Mouse (Mus musculus) liver, embryonic 11.5 days (tissue): ENCODE measurements around the gene Ppm1n. TPM values are rescaled to one million over a fixed set of nuclear protein-coding genes. Genes with fewer than 3 reads are reported as not detected.

Source experiments
- ATAC-seq: fragments of 200-750 bp; cut with Nextera tagmentation; replicated peaks from 2 replicates; pipeline ENCODE4 v1.8.0; 2017; ENCODE audit warnings: moderate number of reproducible peaks, mild to moderate bottlenecking, moderate TSS enrichment, moderate library complexity; ENCODE audit not compliant: low FRiP score
- DNase-seq: peaks from one replicate; pipeline ENCODE4 v3.0.0-alpha.2; 2017; ENCODE audit warnings: low spot score
- H3K27ac ChIP-seq: fragments of 300-500 bp; sonication (generic); 2 replicates; pipeline ENCODE4 v1.5.1; 2014; ENCODE audit warnings: mild to moderate bottlenecking, low read depth, low read length, control low read depth
- H3K27me3 ChIP-seq: fragments of 300-500 bp; sonication (generic); replicated peaks from 2 replicates; pipeline ENCODE4 v1.6.1; 2014; ENCODE audit warnings: low read length, mixed read lengths; ENCODE audit not compliant: control insufficient read depth, insufficient read depth
- H3K36me3 ChIP-seq: fragments of 300-500 bp; sonication (generic); 2 replicates; pipeline ENCODE4 v1.6.1; 2014; ENCODE audit warnings: mild to moderate bottlenecking, low read length, moderate library complexity, mixed read lengths; ENCODE audit not compliant: control insufficient read depth, insufficient read depth
- H3K4me1 ChIP-seq: fragments of 300-500 bp; sonication (generic); replicated peaks from 2 replicates; pipeline ENCODE4 v1.6.1; 2014; ENCODE audit warnings: low read length, mixed read lengths; ENCODE audit not compliant: control insufficient read depth, insufficient read depth
- H3K4me2 ChIP-seq: fragments of 300-500 bp; sonication (generic); 2 replicates; pipeline ENCODE4 v1.6.1; 2014; ENCODE audit warnings: mild to moderate bottlenecking, control low read depth, moderate library complexity
- H3K4me3 ChIP-seq: fragments of 300-500 bp; sonication (generic); 2 replicates; pipeline ENCODE4 v1.5.1; 2014; ENCODE audit warnings: low read depth, low read length, control low read depth
- H3K9ac ChIP-seq: fragments of 300-500 bp; sonication (generic); 2 replicates; pipeline ENCODE4 v1.6.1; 2014; ENCODE audit warnings: low read depth, low read length, control low read depth
- H3K9me3 ChIP-seq: fragments of 300-500 bp; sonication (generic); 2 replicates; pipeline ENCODE4 v1.6.1; 2016; ENCODE audit warnings: low read length, inconsistent platforms, mixed read lengths; ENCODE audit not compliant: control insufficient read depth
- WGBS: fragments of 180-500 bp; shearing (Covaris S2); extraction: QIAGEN DNeasy Blood & Tissue Kit; methylation state at CpG from one replicate; pipeline ENCODE4 v1.1.7; 2014; 5-methylcytosine and 5-hydroxymethylcytosine counted together
- polyA plus RNA-seq: library from polyadenylated mRNA; unstranded; fragments of >200 nt; fragmentation: Nextera tagmentation; extraction: Ambion mirVana; gene quantifications from 2 replicates; pipeline ENCODE4 v1.2.1, GENCODE M21; 2014

Ppm1n gene
- polyA plus RNA-seq, 1 experiment from 2014 or later = not detected

DNA sequence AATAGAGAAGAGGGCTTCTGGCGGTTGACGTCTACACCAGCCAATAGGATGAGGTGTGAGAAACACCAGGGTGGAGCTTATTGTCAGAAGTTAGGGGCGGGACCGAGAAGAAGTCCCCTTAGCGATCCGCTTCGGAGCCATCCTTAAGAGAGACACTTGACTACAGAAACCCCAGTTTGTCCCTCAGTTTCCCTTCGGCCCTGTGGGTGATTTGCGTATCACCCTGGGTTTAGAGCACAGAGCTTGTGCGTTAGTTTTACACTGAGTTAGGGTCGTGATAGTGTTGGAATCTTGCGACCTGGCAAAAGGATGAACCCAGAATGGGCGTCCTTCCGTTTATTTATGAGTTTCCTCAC lies 51.1 kb downstream of the Ppm1n start:
- peak overlapping the region; percentile 63 for H3K27ac ChIP-seq
- H3K4me2 ChIP-seq = peak overlapping the region; percentile 87
- H3K4me1 ChIP-seq = peaks cover 27% of the 10 kb centered on the region
- peaks cover 3% of the 10 kb centered on the region; the same call in 1 of the 2 replicates for H3K36me3 ChIP-seq
- under 1% methylated on average over 14 of the region's 14 CpGs for WGBS
- no peaks in the 10 kb centered on the region for H3K9me3 ChIP-seq
- H3K9ac ChIP-seq = peak overlapping the region; percentile 71
- no peaks in the 10 kb centered on the region for H3K27me3 ChIP-seq
- ATAC-seq = no peak
- peak overlapping the region; percentile 72 for H3K4me3 ChIP-seq
- DNase-seq = no peak

DNA sequence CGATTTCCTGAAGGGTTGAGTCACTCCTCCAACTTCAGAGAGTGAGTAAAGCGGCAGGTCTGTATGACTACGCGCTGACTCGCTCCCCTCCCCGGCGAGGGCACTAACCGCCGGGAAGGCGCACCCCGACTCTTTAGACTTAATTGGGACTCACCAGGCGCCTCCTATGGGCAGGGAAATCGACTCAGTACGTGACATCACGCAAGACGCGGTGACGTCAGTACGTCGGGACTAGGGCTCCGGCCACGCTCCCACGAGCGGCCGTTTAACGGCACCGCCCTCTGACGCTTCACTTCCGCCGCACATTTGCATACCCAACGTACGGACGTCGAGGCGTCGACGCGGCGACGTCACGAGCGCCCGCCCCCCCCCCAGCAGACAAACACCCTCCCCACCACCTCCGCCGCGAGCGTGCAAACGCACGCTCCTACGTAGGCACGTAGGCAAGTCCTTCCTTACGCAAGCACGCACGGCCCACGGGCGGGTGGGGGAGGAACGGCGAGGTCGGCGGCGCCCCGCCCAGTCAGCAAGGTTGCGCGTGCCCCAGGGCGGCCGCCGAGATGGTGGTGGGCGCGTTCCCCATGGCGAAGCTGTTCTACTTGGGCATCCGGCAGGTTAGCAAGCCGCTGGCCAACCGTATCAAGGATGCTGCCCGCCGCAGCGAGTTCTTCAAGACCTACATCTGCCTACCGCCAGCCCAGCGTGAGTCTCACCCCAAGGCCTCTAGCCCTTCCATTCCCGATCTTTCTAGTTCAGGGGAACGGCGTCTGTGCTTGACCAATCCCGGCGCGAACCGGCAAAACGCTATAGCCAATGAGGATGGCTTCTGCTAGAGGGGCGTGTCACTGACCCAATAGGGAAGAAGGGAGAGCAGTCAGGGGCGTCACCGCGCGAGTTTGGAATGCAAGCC lies 51.7 kb downstream of the Ppm1n start, which contains the start of gene Opa3:
Opa3 (plus strand) TSS at position 452 of the 910 bp plus-strand sequence.
- no peaks in the 10 kb centered on the region for H3K9me3 ChIP-seq
- H3K27me3 ChIP-seq = no peaks in the 10 kb centered on the region
- WGBS = under 1% methylated on average over 91 of the region's 91 CpGs
- H3K4me3 ChIP-seq = peak within 1 kb of the TSS; percentile 72
- ATAC-seq (peak; percentile 87), DNase-seq (peak; percentile 99)
- peak within 1 kb of the TSS; percentile 85 for H3K9ac ChIP-seq
- peak within 1 kb of the TSS; percentile 98 for H3K27ac ChIP-seq
- peaks cover 28% of the 10 kb centered on the region for H3K4me1 ChIP-seq
- H3K4me2 ChIP-seq = peak within 1 kb of the TSS; percentile 87
- 0 out of 2 replicates have a peak, but pooled peaks cover 3% of the 10 kb centered on the region for H3K36me3 ChIP-seq

- Histone ChIP-seq H3K27me3 (no peaks in the 10 kb centered on the region), H3K4me1 (peaks cover 28% of the 10 kb centered on the region), H3K4me2 (peak overlapping the region; percentile 82), H3K9me3 (no peaks in the 10 kb centered on the region), H3K27ac (peak overlapping the region; percentile 98), H3K36me3 (0 out of 2 replicates have a peak, but pooled peaks cover 3% of the 10 kb centered on the region), H3K9ac (peak overlapping the region; percentile 83), H3K4me3 (peak overlapping the region; percentile 72)
- DNase-seq (peak; percentile 68), ATAC-seq (peak; percentile 18)
- 13% methylated on average over 20 of the region's 20 CpGs for WGBS
Observed at GRCm38 (mm10) chr7:19226817-19227797, 52.8 kb downstream of the Ppm1n start.

Other genes with a start within 250 kb of the Ppm1n start
- gene Rsph6a, start 225.4 kb downstream of the Ppm1n start, polyA plus RNA-seq = not detected in 2 replicates
- 10.2 and 12.8 TPM in 2 replicates for gene Dmwd, start 203.8 kb downstream of the Ppm1n start, polyA plus RNA-seq
- gene Dmpk, start 196.2 kb downstream of the Ppm1n start, polyA plus RNA-seq = 12.4 and 13.9 TPM in 2 replicates
- gene Six5, start 185.5 kb downstream of the Ppm1n start, polyA plus RNA-seq = 3.7 and 4.3 TPM in 2 replicates
- 1.2 and 1.9 TPM in 2 replicates for gene Gm4969, start 161.7 kb downstream of the Ppm1n start, polyA plus RNA-seq
- 9.9 TPM in 2 replicates for gene Fbxo46, start 160.2 kb downstream of the Ppm1n start, polyA plus RNA-seq
- 7.5 and 9.5 TPM in 2 replicates for gene Qpctl, start 130.8 kb downstream of the Ppm1n start, polyA plus RNA-seq
- gene Snrpd2, start 130.3 kb downstream of the Ppm1n start, polyA plus RNA-seq = 140 and 158 TPM in 2 replicates
- gene Gipr, start 113.9 kb downstream of the Ppm1n start, polyA plus RNA-seq = 0.69 and 0.73 TPM in 2 replicates
- 2.7 and 3.8 TPM in 2 replicates for gene Eml2, start 103.6 kb downstream of the Ppm1n start, polyA plus RNA-seq
- 1.4 and 1.9 TPM in 2 replicates for gene Gpr4, start 67.5 kb downstream of the Ppm1n start, polyA plus RNA-seq
- 31.6 and 33.9 TPM in 2 replicates for gene Opa3, start 51.7 kb downstream of the Ppm1n start, polyA plus RNA-seq
- gene Vasp, start 8.2 kb downstream of the Ppm1n start, polyA plus RNA-seq = 85.9 and 87.5 TPM in 2 replicates
- 8.2 and 11.1 TPM in 2 replicates for gene Rtn2, start 2.6 kb upstream of the Ppm1n start, polyA plus RNA-seq
- gene Fosb, start 30.0 kb upstream of the Ppm1n start, polyA plus RNA-seq = 0.07 TPM in 1 of 2 replicates, not detected in the other
- gene Ercc1, start 64.7 kb upstream of the Ppm1n start, polyA plus RNA-seq = 46.4 and 46.8 TPM in 2 replicates
- 28.7 and 30.2 TPM in 2 replicates for gene Cd3eap, start 79.4 kb upstream of the Ppm1n start, polyA plus RNA-seq
- gene Ppp1r13l, start 79.7 kb upstream of the Ppm1n start, polyA plus RNA-seq = 3.9 and 4.2 TPM in 2 replicates
- gene Ercc2, start 101.9 kb upstream of the Ppm1n start, polyA plus RNA-seq = 14.0 and 15.6 TPM in 2 replicates
- gene Klc3, start 124.0 kb upstream of the Ppm1n start, polyA plus RNA-seq = 0.71 and 0.99 TPM in 2 replicates
- gene Ckm, start 124.7 kb upstream of the Ppm1n start, polyA plus RNA-seq = 0.34 and 0.40 TPM in 2 replicates
- gene Mark4, start 178.8 kb upstream of the Ppm1n start, polyA plus RNA-seq = 6.7 and 7.7 TPM in 2 replicates
- gene Exoc3l2, start 183.3 kb upstream of the Ppm1n start, polyA plus RNA-seq = 4.3 and 5.6 TPM in 2 replicates
- gene Bloc1s3, start 228.3 kb upstream of the Ppm1n start, polyA plus RNA-seq = 2.0 and 2.1 TPM in 2 replicates
- 97.4 and 108 TPM in 2 replicates for gene Trappc6a, start 228.3 kb upstream of the Ppm1n start, polyA plus RNA-seq
- not detected in 2 replicates for gene Nkpd1, start 237.8 kb upstream of the Ppm1n start, polyA plus RNA-seq